Mouse (Mus musculus) small intestine, adult 2 months (tissue): ENCODE data around the gene Utp14a.

Experiments
- CTCF ChIP-seq: fragments of 200-500 bp; IDR thresholded peaks from 2 replicates; pipeline ENCODE4 v1.5.1; 2012; ENCODE audit warnings: low read depth, mild to moderate bottlenecking, control low read depth, inconsistent platforms, low read length, moderate library complexity, mixed read lengths; ENCODE audit not compliant: insufficient replicate concordance, insufficient read length; ENCODE audit errors: extremely low read depth
- POLR2A ChIP-seq: fragments of 200-500 bp; IDR thresholded peaks from 2 replicates; pipeline ENCODE4 v1.6.1; 2012; ENCODE audit warnings: low read depth, mild to moderate bottlenecking, control low read depth, inconsistent platforms, low read length, moderate library complexity

DNA sequence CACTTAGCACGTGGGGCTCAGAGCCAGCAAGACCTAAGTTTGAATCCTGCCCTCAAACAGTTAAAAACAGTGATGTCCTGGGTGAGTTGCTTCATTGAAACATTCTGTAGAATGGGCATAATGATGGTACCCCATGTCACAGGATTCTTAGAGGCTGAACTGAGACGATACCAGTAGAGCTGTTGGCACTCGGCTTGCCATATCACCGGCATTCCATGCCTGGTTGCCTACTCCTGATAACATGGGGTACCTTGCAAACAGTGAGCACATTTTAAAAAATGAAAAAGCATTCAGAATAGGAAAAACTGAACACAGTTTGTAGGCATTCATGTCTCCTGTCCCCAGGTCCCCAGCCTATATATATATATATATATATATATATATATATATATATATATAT is 31.3 kb downstream of the Utp14a start:
- TF ChIP-seq POLR2A (no peak), CTCF (no peak)
